Mouse (Mus musculus) MEL (cell line): Measurements from ENCODE around the gene Nbas. TPM values are rescaled to one million over a fixed set of nuclear protein-coding genes. Genes with fewer than 3 reads are reported as not detected.

Experiments used
- DNase-seq: peaks from one replicate; pipeline ENCODE4 v3.0.0; 2011; ENCODE audit warnings: low read depth, low spot score
- H3K27ac ChIP-seq: 2 replicates; pipeline ENCODE4 v1.5.1; 2012; ENCODE audit warnings: low read depth, mild to moderate bottlenecking, control low read depth, low read length, moderate library complexity; ENCODE audit not compliant: control insufficient read depth
- H3K27me3 ChIP-seq, 2 experiments: fragments of 150-350 bp in 1 of 2; sonication (generic) in 1 of 2; 2 replicates each; pipeline ENCODE4 v1.6.1; 2012; ENCODE audit warnings: low read length in 2 of 2, mild to moderate bottlenecking in 2 of 2, improper control_type of control experiment in 1 of 2, moderate library complexity in 1 of 2; ENCODE audit not compliant: insufficient read depth in 2 of 2, control insufficient read depth in 1 of 2
- H3K36me3 ChIP-seq, 2 experiments: 2 replicates each; pipeline ENCODE4 v1.6.1; 2012 to 2014; ENCODE audit warnings: low read length in 2 of 2, improper control_type of control experiment in 1 of 2, inconsistent platforms in 1 of 2, mild to moderate bottlenecking in 1 of 2; ENCODE audit not compliant: insufficient read depth in 2 of 2, control insufficient read depth in 1 of 2
- H3K4me1 ChIP-seq, 2 experiments: fragments of 150-350 bp in 1 of 2; sonication (generic) in 1 of 2; 2 replicates each; pipeline ENCODE4 v1.6.1; 2012; ENCODE audit warnings: low read length in 2 of 2, improper control_type of control experiment in 1 of 2, mild to moderate bottlenecking in 1 of 2; ENCODE audit not compliant: insufficient read depth in 2 of 2, control insufficient read depth in 1 of 2
- H3K4me3 ChIP-seq, 2 experiments: fragments of 150-350 bp in 1 of 2; sonication (generic) in 1 of 2; 2 replicates each; pipeline ENCODE4 v1.5.1; 2012; ENCODE audit warnings: low read depth in 2 of 2, low read length in 2 of 2, mild to moderate bottlenecking in 2 of 2, moderate library complexity in 2 of 2, control low read depth in 1 of 2, improper control_type of control experiment in 1 of 2; ENCODE audit not compliant: control insufficient read depth in 1 of 2, insufficient read depth in 1 of 2
- H3K79me2 ChIP-seq: 2 replicates; pipeline ENCODE4 v1.6.1; 2012; ENCODE audit warnings: mild to moderate bottlenecking, low read length, moderate library complexity; ENCODE audit not compliant: control insufficient read depth, poor library complexity, insufficient read depth
- H3K9ac ChIP-seq: 2 replicates; pipeline ENCODE4 v1.6.1; 2012; ENCODE audit warnings: low read depth, mild to moderate bottlenecking, control low read depth, low read length, moderate library complexity; ENCODE audit not compliant: control insufficient read depth, poor library complexity, severe bottlenecking
- H3K9me3 ChIP-seq: fragments of 150-350 bp; sonication (generic); replicated peaks from 2 replicates; pipeline ENCODE4 v1.6.1; 2012; ENCODE audit warnings: mild to moderate bottlenecking, low read length, improper control_type of control experiment, moderate library complexity; ENCODE audit not compliant: insufficient read depth
- CHD1 ChIP-seq: IDR thresholded peaks from 2 replicates; pipeline ENCODE4 v1.6.1; 2012; ENCODE audit warnings: low read depth, mild to moderate bottlenecking, inconsistent platforms, low read length, improper control_type of control experiment
- CHD2 ChIP-seq: IDR thresholded peaks from 2 replicates; pipeline ENCODE4 v1.6.1; 2011; ENCODE audit warnings: low read length, improper control_type of control experiment
- EP300 ChIP-seq, 2 experiments: IDR thresholded peaks; 2 replicates each; pipeline ENCODE4 v1.6.1; 2011; ENCODE audit warnings: improper control_type of control experiment in 2 of 2, low read length in 2 of 2, low read depth in 1 of 2, mild to moderate bottlenecking in 1 of 2
- ETS1 ChIP-seq: IDR thresholded peaks from 2 replicates; pipeline ENCODE4 v1.6.1; 2012; ENCODE audit warnings: low read depth, mild to moderate bottlenecking, inconsistent platforms, low read length, improper control_type of control experiment, moderate library complexity
- GABPA ChIP-seq: IDR thresholded peaks from 2 replicates; pipeline ENCODE4 v1.6.1; 2012; ENCODE audit warnings: low read depth, mild to moderate bottlenecking, inconsistent platforms, low read length, improper control_type of control experiment, moderate library complexity
- GATA1 ChIP-seq: IDR thresholded peaks from 2 replicates; pipeline ENCODE4 v1.6.1; 2011; ENCODE audit warnings: low read depth, low read length, improper control_type of control experiment
- HCFC1 ChIP-seq: IDR thresholded peaks from 2 replicates; pipeline ENCODE4 v1.6.1; 2012; ENCODE audit warnings: low read depth, mild to moderate bottlenecking, inconsistent platforms, low read length, improper control_type of control experiment, moderate library complexity
- JUND ChIP-seq: IDR thresholded peaks from 2 replicates; pipeline ENCODE4 v1.6.1; 2011; ENCODE audit warnings: low read depth, mild to moderate bottlenecking, improper control_type of control experiment, low read length
- MAX ChIP-seq: IDR thresholded peaks from 2 replicates; pipeline ENCODE4 v1.6.1; 2011; ENCODE audit warnings: low read length, improper control_type of control experiment
- MAZ ChIP-seq: IDR thresholded peaks from 2 replicates; pipeline ENCODE4 v1.6.1; 2012; ENCODE audit warnings: low read depth, mild to moderate bottlenecking, inconsistent platforms, low read length, improper control_type of control experiment
- MEF2A ChIP-seq: IDR thresholded peaks from 2 replicates; pipeline ENCODE4 v1.6.1; 2014; ENCODE audit warnings: low read depth, mild to moderate bottlenecking, inconsistent platforms, low read length, improper control_type of control experiment; ENCODE audit not compliant: poor library complexity, insufficient replicate concordance, severe bottlenecking; ENCODE audit errors: extremely low read depth
- MXI1 ChIP-seq: IDR thresholded peaks from 2 replicates; pipeline ENCODE4 v1.6.1; 2011; ENCODE audit warnings: mild to moderate bottlenecking, low read depth, low read length, improper control_type of control experiment
- MYC ChIP-seq: IDR thresholded peaks from 2 replicates; pipeline ENCODE4 v1.6.1; 2011; ENCODE audit warnings: low read depth, mild to moderate bottlenecking, low read length, improper control_type of control experiment, moderate library complexity
- NELFE ChIP-seq: IDR thresholded peaks from 2 replicates; pipeline ENCODE4 v1.6.1; 2011; ENCODE audit warnings: low read depth, low read length, improper control_type of control experiment
- NRF1 ChIP-seq: IDR thresholded peaks from 2 replicates; pipeline ENCODE4 v1.6.1; 2014; ENCODE audit warnings: low read depth, mild to moderate bottlenecking, inconsistent platforms, low read length, improper control_type of control experiment, moderate library complexity; ENCODE audit not compliant: poor library complexity, insufficient read depth, severe bottlenecking
- POLR2A ChIP-seq, 2 experiments: IDR thresholded peaks; 2 replicates each; pipeline ENCODE4 v1.6.1; 2011 to 2012; ENCODE audit warnings: low read length in 2 of 2, mild to moderate bottlenecking in 2 of 2, control low read depth in 1 of 2, improper control_type of control experiment in 1 of 2, low read depth in 1 of 2, moderate library complexity in 1 of 2; ENCODE audit not compliant: control insufficient read depth in 1 of 2, insufficient read depth in 1 of 2, poor library complexity in 1 of 2
- POLR2AphosphoS2 ChIP-seq: IDR thresholded peaks from 2 replicates; pipeline ENCODE4 v1.6.1; 2011; ENCODE audit warnings: low read length, improper control_type of control experiment
- POLR2AphosphoS5 ChIP-seq: IDR thresholded peaks from 2 replicates; pipeline ENCODE4 v1.6.1; 2012; ENCODE audit warnings: low read depth, borderline replicate concordance, mild to moderate bottlenecking, inconsistent platforms, low read length, moderate library complexity, mixed read lengths
- SIN3A ChIP-seq: IDR thresholded peaks from 2 replicates; pipeline ENCODE4 v1.6.1; 2012; ENCODE audit warnings: low read length, improper control_type of control experiment, inconsistent platforms
- SMC3 ChIP-seq: IDR thresholded peaks from 2 replicates; pipeline ENCODE4 v1.6.1; 2011; ENCODE audit warnings: low read depth, low read length, improper control_type of control experiment
- TBP ChIP-seq: IDR thresholded peaks from 2 replicates; pipeline ENCODE4 v1.8.0; 2011; ENCODE audit warnings: low read depth, low read length, improper control_type of control experiment
- TCF12 ChIP-seq: IDR thresholded peaks from 2 replicates; pipeline ENCODE4 v1.6.1; 2014; ENCODE audit warnings: low read depth, mild to moderate bottlenecking, inconsistent platforms, low read length, improper control_type of control experiment, moderate library complexity
- USF1 ChIP-seq: IDR thresholded peaks from 2 replicates; pipeline ENCODE4 v1.6.1; 2014; ENCODE audit warnings: low read depth, mild to moderate bottlenecking, inconsistent platforms, low read length, improper control_type of control experiment, moderate library complexity
- ZMIZ1 ChIP-seq: IDR thresholded peaks from 2 replicates; pipeline ENCODE4 v1.6.1; 2012; ENCODE audit warnings: low read depth, mild to moderate bottlenecking, inconsistent platforms, low read length, improper control_type of control experiment, moderate library complexity
- ZNF384 ChIP-seq: IDR thresholded peaks from 2 replicates; pipeline ENCODE4 v1.6.1; 2012; ENCODE audit warnings: low read depth, mild to moderate bottlenecking, inconsistent platforms, low read length, improper control_type of control experiment
- polyA plus RNA-seq, 2 experiments: library from polyadenylated mRNA; stranded (reverse) in 1 of 2; unstranded in 1 of 2; fragments of >175 nt in 1 of 2; fragments of >200 nt in 1 of 2; gene quantifications; 2 replicates each; pipeline versions ENCODE4 v1.2.1 to v1.2.4; 2012; ENCODE audit warnings: low replicate concordance in 2 of 2, low read depth in 1 of 2; ENCODE audit not compliant: insufficient read length in 2 of 2, insufficient read depth in 1 of 2, missing spikeins in 1 of 2
- total RNA-seq: library from RNA; depleted of rRNA; stranded (reverse); fragments of 300-350 nt; gene quantifications from 2 replicates; pipeline ENCODE4 v1.2.3, GENCODE M21; 2012

Nbas gene
- total and polyA plus RNA-seq, 3 experiments, result 24.2 to 25.7 TPM; not detected in 1

GRCm38 (mm10) chr12:13445486-13446065 lies 176.6 kb downstream of the Nbas start:
- no peak overlapping the region for H3K9ac ChIP-seq
- no peaks in the 10 kb centered on the region for H3K9me3 ChIP-seq
- TF ChIP-seq POLR2AphosphoS2, result no peak
- TF ChIP-seq EP300 (IDR thresholded peaks at IDR 0.05; ENCODE audit: low read depth in 1 of 2, low read length in 2 of 2), result peak; percentile 43 to 46
- TF ChIP-seq ETS1, result peak; percentile 38; the same call in 1 of the 2 replicates
- TF ChIP-seq MAX, result no peak
- TF ChIP-seq GATA1, result peak; percentile 43; the same call in 1 of the 2 replicates
- peaks cover 0 to 3% of the 10 kb centered on the region in 2 experiments; a peak in 3 of 4 replicates for H3K36me3 ChIP-seq
- no peak overlapping the region for H3K27ac ChIP-seq
- no peaks in the 10 kb centered on the region for H3K79me2 ChIP-seq
- peak; percentile 56 for DNase-seq
- peaks cover 0 to 2% of the 10 kb centered on the region in 2 experiments; a peak in 1 of 4 replicates for H3K4me1 ChIP-seq
- H3K4me3 ChIP-seq, result no peak overlapping the region
- H3K27me3 ChIP-seq, result no peaks in the 10 kb centered on the region

GRCm38 (mm10) chr12:13448916-13449315 lies 180.0 kb downstream of the Nbas start:
- no peak overlapping the region for H3K4me3 ChIP-seq
- peaks cover 0 to 3% of the 10 kb centered on the region in 2 experiments; a peak in 3 of 4 replicates for H3K36me3 ChIP-seq
- peaks cover 0 to 2% of the 10 kb centered on the region in 2 experiments; a peak in 1 of 4 replicates for H3K4me1 ChIP-seq
- no peaks in the 10 kb centered on the region for H3K27me3 ChIP-seq
- no peak overlapping the region for H3K9ac ChIP-seq
- no peak for DNase-seq
- no peaks in the 10 kb centered on the region for H3K9me3 ChIP-seq
- H3K79me2 ChIP-seq, result no peaks in the 10 kb centered on the region
- no peak for TF ChIP-seq ZMIZ1
- TF ChIP-seq ZNF384, result no peak
- TF ChIP-seq GATA1, result no peak
- TF ChIP-seq MEF2A, result no peak
- TF ChIP-seq TBP, result no peak
- no peak for TF ChIP-seq ETS1
- no peak for TF ChIP-seq SMC3
- TF ChIP-seq SIN3A, result no peak
- no peak for TF ChIP-seq POLR2AphosphoS2
- TF ChIP-seq POLR2AphosphoS5, result no peak
- no peak for TF ChIP-seq MYC
- TF ChIP-seq EP300 (IDR thresholded peaks at IDR 0.05; ENCODE audit: low read depth in 1 of 2, low read length in 2 of 2), result no peak
- no peak for TF ChIP-seq USF1
- H3K27ac ChIP-seq, result no peak overlapping the region

GRCm38 (mm10) chr12:13452050-13452449 lies 183.1 kb downstream of the Nbas start:
- Histone ChIP-seq H3K9ac (no peak overlapping the region), H3K4me3 (no peak overlapping the region), H3K79me2 (no peaks in the 10 kb centered on the region), H3K36me3 (peaks cover 0 to 3% of the 10 kb centered on the region in 2 experiments; a peak in 2 of 4 replicates), H3K9me3 (no peaks in the 10 kb centered on the region), H3K4me1 (no peaks in the 10 kb centered on the region), H3K27me3 (no peaks in the 10 kb centered on the region), H3K27ac (no peak overlapping the region)
- DNase-seq, result no peak
- TF ChIP-seq MXI1, result no peak
- no peak for TF ChIP-seq NRF1
- no peak for TF ChIP-seq ZMIZ1
- no peak for TF ChIP-seq TCF12
- no peak for TF ChIP-seq GABPA
- TF ChIP-seq ETS1, result no peak
- TF ChIP-seq SMC3, result no peak
- TF ChIP-seq JUND, result no peak
- no peak for TF ChIP-seq EP300 (IDR thresholded peaks at IDR 0.05; ENCODE audit: low read depth in 1 of 2, low read length in 2 of 2)
- no peak for TF ChIP-seq MAZ
- TF ChIP-seq POLR2A (IDR thresholded peaks at IDR 0.05; ENCODE audit: control insufficient read depth in 1 of 2, insufficient read depth in 1 of 2, low read depth in 1 of 2, low read length in 2 of 2, poor library complexity in 1 of 2), result no peak
- no peak for TF ChIP-seq CHD1
- TF ChIP-seq NELFE, result no peak
- TF ChIP-seq USF1, result no peak
- TF ChIP-seq HCFC1, result no peak
- no peak for TF ChIP-seq CHD2
